Mouse (Mus musculus) urinary bladder, postnatal 36 days (tissue): ENCODE results near the gene Fastkd5.
"Not testable (repeated sequence)": the region's sequence is repeated elsewhere in the genome, so short reads cannot be mapped to it uniquely, and the experiment has no call there.

Source experiments
- DNase-seq, 2 experiments: peaks; one replicate each; pipeline ENCODE4 v3.0.0; 2022; ENCODE audit warnings: low spot score in 2 of 2, mixed read lengths in 1 of 2

Gene Fastkd5

GRCm38 (mm10) chr2:130629839-130630203, at the start of gene Fastkd5, which contains the start of gene Ubox5:
Gene Fastkd5 (minus strand): TSS chr2:130630027.
Gene Ubox5 (minus strand): TSS chr2:130630038.
- DNase-seq, result peak; percentile 89 to 90

- no peak for DNase-seq
Observed at GRCm38 (mm10) chr2:130679154-130679553, 49.3 kb upstream of the Fastkd5 start.

GRCm38 (mm10) chr2:130677211-130677610, 47.4 kb upstream of the Fastkd5 start:
- DNase-seq, result no peak

- peak; percentile 75 to 86 for DNase-seq
Observed at GRCm38 (mm10) chr2:130667559-130667958, 37.7 kb upstream of the Fastkd5 start, which contains the start of gene Itpa. Gene Itpa (plus strand): TSS chr2:130667610.

GRCm38 (mm10) chr2:130664102-130664701, 34.4 kb upstream of the Fastkd5 start, which contains the start of gene Ddrgk1:
Gene Ddrgk1 (minus strand): TSS chr2:130664659.
- peak; percentile 89 to 91 for DNase-seq

GRCm38 (mm10) chr2:130663342-130663741, 33.5 kb upstream of the Fastkd5 start:
- DNase-seq, result no peak

GRCm38 (mm10) chr2:130658530-130658929, 28.7 kb upstream of the Fastkd5 start:
- DNase-seq, result no peak

- no peak for DNase-seq
Observed at GRCm38 (mm10) chr2:130657541-130657940, 27.7 kb upstream of the Fastkd5 start.

GRCm38 (mm10) chr2:130656536-130656935, 26.7 kb upstream of the Fastkd5 start:
- no peak for DNase-seq

GRCm38 (mm10) chr2:130655660-130656339, 26.0 kb upstream of the Fastkd5 start:
- DNase-seq, result no peak

- no peak for DNase-seq
Observed at GRCm38 (mm10) chr2:130653760-130654159, 23.9 kb upstream of the Fastkd5 start.

- DNase-seq, result no peak
Observed at GRCm38 (mm10) chr2:130653303-130653702, 23.5 kb upstream of the Fastkd5 start.

- DNase-seq, result not testable (repeated sequence)
Observed at GRCm38 (mm10) chr2:130649028-130649427, 19.2 kb upstream of the Fastkd5 start.

- no peak for DNase-seq
Observed at GRCm38 (mm10) chr2:130645198-130645597, 15.4 kb upstream of the Fastkd5 start.

GRCm38 (mm10) chr2:130642684-130643369, 13.0 kb upstream of the Fastkd5 start, which contains the start of gene Lzts3:
Gene Lzts3 (minus strand): TSS chr2:130642803.
- DNase-seq, result peak; percentile 87 to 92

- DNase-seq, result no peak
Observed at GRCm38 (mm10) chr2:130642197-130642660, 12.4 kb upstream of the Fastkd5 start.

GRCm38 (mm10) chr2:130641351-130642025, 11.7 kb upstream of the Fastkd5 start:
- DNase-seq, result no peak

GRCm38 (mm10) chr2:130639276-130639675, 9.4 kb upstream of the Fastkd5 start:
- DNase-seq, result no peak

- DNase-seq, result no peak
Observed at GRCm38 (mm10) chr2:130638101-130638611, 8.3 kb upstream of the Fastkd5 start.

- DNase-seq, result no peak
Observed at GRCm38 (mm10) chr2:130635847-130636246, 6.0 kb upstream of the Fastkd5 start.

- no peak for DNase-seq
Observed at GRCm38 (mm10) chr2:130634739-130635411, 5.0 kb upstream of the Fastkd5 start.
